Mouse (Mus musculus): Measurements from ENCODE around the gene Il5ra. TPM values are rescaled to one million over a fixed set of nuclear protein-coding genes. Genes with fewer than 3 reads are reported as not detected.

The Il5ra gene
- total RNA-seq (2023) = 3.2 TPM

DNA sequence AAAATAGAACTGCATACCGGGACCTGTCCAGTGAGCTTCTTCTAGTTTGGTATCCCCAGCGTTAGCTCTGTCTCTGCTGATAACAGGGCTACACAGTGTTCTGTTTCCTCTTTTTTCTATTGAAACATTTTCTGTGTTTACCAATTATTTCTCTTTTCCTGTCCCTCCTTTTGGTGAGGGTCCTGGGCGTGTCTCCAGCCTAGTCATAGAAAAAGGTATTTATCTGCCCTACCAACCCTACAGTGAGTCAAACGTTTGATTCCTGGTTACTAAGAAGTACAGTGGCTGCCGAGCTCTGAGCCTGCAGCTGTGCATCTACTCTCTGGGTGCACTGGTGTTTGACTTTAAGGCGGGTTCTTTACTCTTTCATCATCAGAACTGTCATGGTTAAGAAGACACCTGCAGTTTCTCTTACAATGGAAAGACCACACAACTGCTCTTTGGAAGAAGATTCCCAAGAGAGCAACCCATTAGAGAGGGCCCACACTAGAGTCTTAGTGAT is at the start of gene Il5ra:
Il5ra (minus strand) TSS at position 151 of the 502 bp plus-strand sequence.

DNA sequence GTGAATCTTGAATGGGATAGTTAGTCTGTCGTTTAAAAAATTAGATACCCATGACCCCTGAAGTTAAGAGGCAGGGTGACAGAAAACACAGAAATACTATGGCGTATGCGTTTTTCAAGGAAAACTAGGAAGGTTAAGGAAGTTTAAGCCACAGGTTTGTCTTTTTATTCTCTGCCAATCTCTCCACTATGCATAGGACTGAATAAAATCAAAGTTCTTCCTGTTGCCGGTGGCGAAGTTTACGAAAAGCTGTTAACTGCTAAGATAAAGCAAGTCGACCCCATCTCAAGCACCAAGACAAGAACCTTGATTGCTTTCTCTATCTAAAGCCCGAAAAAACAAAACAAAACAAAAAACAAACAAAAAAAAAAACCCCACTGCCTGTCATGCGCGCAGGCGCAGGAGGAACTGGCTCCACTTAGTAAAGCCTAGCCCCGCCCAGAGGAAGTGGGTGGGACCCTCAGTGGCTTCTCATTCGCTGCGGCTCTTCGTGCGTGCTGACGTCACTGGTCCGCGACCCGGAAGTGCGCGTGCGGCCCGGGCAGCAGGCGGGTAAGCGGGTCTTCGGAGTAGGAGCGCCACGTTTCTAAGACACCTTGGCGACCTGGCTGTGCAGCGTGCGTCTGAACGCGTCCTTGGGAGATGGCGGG is 19.9 kb upstream of the Il5ra start, which contains the start of gene Trnt1:
Trnt1 (plus strand) TSS at position 481 of the 650 bp plus-strand sequence.

Other genes with a start within 250 kb of the Il5ra start
- 82.3 TPM for gene Trnt1, start 20.1 kb upstream of the Il5ra start, total RNA-seq (2023)
- 78.3 TPM for gene Crbn, start 51.0 kb upstream of the Il5ra start, total RNA-seq (2023)

Measured in CD8-positive naive resting alpha-beta T cell, adult 57 days (primary cell).